Mouse (Mus musculus): ENCODE measurements at regions not wholly inside any gene's neighbourhood (a gene's known extent, or its start where the extent isn't known, plus 50 kb on each side); places are given as distances from the start of the nearest gene placed in this dataset.

DNA sequence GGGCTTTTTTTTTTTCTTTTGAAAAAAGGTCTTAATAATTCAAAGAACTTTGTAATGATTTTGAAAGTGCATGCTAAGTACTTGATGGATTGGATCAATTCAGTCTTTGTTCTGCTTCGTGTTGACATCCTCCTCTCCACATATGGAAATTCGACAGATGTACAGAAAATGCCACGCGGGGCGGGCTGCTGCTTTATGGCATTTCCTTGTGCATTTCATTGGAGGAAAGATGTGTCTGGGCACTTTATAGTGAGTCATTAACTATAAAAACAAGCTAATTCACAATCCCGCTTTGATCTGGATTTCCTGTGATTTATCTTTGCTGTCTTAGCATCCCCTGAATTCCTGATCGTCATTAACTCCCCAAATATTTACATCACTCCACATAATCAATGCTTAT lies 173.5 kb upstream of the Nr5a2 start:
- in situ Hi-C loops (cut with MboI): no loop called here

DNA sequence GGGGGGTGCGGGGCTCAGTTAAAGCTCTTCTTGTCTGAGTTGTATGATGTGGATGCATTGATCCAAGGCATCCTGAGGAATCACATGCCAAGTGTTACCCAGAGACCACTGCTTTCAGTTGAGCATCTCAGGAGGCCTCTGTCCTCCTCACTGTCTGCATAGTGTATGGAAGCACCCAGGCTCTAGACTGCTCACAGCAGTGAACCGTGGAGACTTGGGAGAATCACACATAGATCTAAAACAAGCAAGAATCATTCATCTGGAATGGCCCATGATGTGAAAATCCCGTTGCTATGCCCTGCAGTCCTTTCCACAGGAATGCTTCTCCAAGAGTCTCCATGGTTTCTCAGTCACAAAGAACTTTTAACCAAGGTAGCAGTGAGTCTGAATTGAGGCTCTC lies 170.0 kb upstream of the Nr5a2 start:
- in situ Hi-C loops (cut with MboI): no loop called here

DNA sequence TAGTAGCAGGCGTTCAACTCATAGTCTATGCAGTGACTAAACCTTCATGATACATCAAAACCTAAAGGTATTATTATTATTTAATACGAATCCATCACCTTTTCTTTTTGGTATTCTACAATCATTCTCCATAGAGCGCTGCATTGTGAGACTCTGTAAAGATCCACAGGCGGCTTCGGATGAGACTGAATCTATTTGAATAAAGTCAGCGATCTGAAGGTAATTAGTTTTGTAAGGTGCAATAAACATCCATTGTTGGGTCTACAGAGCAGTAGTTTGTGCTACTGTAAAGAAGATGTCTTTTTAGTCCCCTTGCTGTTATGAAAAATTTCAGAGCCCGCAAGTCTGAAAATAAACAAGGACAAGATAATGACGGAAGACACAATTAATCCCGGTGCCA lies 168.9 kb upstream of the Nr5a2 start:
- in situ Hi-C loops (cut with MboI): no loop called here

DNA sequence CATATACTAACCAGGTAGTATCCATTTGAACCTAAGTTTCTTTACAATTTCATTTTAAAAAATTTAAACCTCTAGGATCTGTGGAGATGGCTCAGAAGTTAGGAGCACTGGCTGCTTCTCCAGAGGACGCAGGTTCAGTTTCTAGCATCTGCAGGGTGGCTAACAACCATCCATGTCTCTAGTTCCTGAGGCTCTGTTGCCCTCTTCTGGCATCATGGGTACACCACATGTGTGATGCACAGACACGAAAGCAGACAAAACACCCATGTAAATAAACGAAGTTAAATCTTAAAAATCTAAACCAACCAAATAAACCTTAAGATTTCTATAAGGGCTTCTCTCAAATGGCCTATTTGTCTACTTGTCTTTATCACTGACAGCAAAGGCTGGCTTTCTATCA lies 157.6 kb upstream of the Nr5a2 start:
- in situ Hi-C loops (cut with MboI): no loop called here

DNA sequence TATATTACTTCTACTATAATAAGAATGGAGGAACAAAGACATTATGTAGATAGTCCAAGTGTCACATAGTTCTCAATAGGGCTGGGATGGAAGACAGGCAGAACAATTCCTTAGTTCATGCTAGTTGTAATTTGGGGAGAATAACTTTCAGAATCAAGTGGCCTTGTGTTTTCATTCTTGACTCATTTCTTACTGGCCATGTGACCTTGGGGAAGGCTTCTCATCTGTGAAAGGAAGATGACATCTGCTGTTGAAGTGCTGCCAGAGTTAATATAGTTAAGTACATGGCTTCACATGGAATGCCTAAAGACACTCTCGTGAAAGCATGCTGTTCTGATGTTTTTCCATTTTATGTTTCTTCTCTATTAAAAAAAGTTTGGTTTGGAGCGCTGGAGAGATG lies 146.2 kb upstream of the Nr5a2 start:
- in situ Hi-C loops (cut with MboI): no loop called here

DNA sequence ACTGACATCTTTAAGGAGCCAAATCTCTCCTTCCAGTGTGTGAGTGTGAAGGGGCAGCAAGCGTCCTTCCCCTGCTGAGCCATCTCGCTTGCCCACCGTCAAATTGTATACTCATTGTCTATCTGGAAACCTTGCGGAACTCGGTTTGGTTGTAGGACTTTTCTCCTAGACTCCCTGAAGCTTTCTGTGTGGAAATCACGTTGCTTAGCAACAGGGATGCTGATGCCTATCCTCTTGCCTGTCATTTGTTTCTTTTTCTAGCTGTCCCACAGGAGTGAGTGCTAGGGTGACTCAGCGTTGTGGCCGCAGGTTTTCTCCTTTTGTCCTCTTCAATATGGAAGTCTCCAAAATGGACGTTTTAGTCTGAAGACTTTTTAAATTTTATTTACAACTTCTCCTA lies 131.5 kb upstream of the Nr5a2 start:
- in situ Hi-C loops (cut with MboI): no loop called here

DNA sequence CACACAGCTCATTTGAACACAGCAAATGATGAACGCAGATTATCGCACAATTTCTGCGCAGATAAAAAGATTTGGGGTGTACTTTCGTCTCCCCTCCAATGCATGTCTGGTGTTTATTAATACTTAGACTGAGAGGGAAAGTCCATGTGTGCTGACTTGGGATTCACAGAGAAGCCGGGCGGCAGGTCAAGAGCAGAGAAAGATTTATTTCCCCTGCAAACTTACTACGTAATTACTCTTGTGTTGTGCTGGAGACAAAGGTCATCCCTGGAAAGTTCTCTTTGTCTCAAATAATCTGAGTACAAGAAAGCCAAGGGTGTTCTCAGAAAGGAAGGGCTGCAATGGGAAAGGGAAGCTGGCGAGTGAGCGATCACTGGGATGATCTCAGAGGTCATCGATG lies 127.9 kb upstream of the Nr5a2 start:
- in situ Hi-C loops (cut with MboI): no loop called here

DNA sequence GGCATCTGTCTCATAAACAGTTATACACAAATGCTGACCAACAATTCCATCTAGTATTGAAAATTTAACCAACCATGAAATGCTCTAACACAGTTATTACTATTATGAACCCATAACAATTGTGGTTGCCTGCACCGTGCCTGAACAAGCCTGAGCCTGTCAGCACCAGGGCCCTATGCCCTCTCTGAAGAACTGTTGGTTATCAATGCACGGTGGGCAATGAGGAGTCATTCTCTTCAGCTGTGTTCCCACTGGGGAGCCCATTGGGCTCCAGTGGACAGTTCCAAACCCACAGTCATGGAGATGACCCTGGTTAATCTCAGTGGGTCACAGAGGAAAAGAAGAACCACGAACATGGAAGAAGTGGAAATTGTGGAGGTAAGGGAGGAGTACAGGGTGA lies 126.5 kb upstream of the Nr5a2 start:
- in situ Hi-C loops (cut with MboI): no loop called here

DNA sequence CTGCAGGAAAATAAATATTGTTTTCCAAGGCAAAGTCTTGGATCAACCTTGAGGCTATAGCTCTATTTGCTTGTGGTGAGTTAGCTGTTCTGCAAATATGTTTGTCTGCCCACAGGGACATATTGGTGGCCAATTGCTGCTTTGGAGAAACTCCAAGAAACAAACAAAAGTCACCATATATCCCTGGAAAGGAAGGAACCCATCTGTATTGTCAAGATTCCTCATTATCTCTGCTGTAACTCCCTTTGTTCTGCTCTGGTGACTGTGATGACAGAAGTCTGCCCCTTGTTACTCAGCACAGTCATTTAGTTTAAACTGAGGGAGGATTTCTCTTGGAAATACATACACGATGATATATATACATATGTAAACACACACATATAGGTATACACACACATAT lies 123.3 kb upstream of the Nr5a2 start:
- in situ Hi-C loops (cut with MboI): no loop called here

DNA sequence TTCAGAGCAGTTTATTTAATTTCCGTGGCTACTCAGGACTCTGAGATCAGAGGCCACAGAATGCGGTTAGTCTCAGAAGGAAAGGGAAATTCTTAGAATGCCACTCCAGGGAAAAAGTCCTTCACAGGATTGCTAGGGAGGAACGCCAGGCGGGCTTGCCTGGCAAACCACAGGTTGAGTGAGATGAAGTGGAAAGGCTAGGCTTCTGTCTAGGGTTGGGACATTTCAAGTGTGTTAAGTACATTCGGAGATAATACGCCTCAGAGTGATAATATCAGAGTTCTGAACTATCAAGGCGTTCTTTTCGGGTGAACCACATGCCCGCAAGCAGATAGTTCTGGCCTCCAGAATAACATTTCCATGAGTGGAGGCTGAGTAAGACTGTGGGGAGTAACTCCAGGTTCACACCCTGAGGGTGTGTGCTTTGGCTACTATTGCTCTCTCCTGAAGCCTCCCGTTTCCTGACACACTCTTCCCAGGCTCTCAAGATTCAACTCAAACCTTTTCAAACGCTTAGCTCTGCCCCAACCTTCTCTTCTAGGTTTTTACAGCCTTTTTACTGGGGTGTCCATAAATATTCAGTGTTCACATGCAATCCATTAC lies 119.3 kb upstream of the Nr5a2 start:
- in situ Hi-C loops (cut with MboI): no loop called here

DNA sequence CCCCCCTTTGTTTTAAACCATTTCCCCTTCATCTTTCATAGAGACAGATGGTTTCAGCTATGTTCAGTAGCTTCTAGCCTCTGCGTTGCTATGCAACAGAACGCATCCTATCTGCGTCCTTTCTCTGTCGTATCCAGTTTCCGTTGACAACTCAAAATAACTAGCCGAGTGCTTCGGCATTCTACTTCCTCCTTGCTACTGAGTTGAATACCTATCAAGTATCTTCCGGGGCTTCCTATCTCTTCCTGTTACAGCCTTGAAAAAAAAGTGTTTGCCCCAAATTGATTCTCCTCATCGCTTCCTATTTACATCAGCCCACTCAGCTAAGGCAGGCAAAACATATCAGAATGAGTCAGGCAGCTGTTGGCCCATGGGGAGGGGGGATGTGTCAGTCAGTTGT lies 114.5 kb upstream of the Nr5a2 start:
- in situ Hi-C loops (cut with MboI): no loop called here

DNA sequence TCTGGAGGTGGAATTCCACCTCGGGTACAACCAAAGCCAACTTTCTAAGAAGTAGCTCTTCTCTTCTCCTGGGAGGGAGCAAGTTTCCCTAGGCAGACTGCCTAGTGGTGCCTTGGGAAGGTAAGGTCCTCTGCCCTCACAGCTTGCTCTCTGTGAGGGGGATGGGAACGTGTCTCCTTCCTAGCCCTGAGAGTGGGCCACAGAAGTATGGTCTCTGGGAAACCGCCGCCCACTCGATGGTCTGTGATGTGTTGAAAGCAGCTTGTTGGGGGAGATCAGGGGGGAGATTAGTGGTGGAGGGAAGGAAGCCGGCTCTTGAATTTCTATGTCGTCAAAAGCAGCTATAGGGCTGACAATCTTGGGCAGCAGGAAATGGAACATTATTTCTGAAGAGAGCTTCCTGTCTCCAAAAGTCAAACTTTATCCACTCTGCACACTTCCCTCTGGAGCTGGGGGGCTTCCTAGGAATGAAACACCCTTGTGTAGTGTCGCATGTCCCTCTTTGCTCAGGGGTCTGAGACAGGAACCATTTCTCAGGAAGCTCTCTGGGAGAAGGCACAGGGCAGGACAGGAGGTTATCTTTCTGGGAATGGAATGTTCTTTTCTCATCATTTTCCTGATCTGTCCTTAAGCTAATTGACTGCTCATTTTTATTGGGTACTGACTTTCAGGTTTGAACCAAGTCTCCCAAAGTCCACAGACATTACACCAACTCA lies 113.8 kb upstream of the Nr5a2 start:
- in situ Hi-C loops (cut with MboI): no loop called here

DNA sequence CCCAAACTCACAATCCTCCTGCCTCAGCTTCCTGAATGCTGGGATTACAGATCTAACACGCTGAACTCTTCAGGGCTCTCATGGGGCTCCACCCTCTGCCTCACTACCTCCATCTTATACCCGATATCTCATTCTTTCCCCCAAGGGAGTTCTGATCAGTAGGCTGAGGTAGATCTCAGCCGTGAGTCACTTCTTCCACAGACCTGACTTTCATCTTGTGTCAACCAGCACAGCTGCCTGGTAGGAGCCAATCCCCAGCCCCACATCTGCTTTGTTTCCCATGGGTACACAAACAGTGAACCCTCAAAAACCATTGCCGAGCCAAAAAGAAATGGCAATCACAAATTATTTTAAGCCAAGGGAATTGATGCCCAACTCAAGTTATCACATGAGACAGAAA lies 100.7 kb upstream of the Nr5a2 start:
- in situ Hi-C loops (cut with MboI): no loop called here

DNA sequence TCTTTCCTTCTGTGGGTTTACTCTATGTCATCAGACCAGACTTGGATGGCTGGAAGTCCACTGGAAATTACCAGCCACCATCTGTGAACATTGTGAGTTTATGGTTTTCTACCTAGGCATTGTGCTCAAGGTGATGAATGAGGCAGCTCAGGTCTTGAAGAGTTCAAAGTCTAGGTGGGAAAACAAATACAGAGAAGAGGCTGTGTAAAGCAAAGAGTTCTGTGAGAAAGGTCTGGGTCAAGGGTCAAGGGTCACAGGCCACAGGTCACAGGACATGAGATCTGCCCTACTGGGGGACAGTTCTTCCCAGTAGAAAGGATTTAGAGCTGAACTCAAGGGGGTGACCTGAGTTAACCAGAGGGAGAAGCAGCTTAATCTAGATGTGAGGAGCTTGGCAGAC lies 92.9 kb upstream of the Nr5a2 start:
- in situ Hi-C loops (cut with MboI): no loop called here

DNA sequence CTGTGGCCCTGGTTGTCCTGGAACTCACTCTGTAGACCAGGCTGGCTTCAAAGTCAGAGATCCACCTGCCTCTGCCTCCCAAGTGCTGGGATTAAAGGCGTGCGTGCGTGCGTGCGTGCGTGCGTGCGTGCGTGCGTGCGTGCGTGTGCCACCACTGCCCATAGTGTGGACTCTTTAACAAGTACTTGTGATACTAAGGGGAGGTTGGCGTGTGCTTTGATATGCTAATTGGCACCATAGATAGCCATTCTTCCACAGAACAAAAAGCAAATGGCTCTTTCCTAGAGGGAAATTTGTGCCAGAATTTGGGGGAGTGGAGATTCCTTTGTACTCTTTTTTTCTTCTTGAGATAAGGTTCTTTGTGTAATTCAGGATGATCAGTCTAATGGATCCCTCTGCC lies 91.3 kb upstream of the Nr5a2 start:
- in situ Hi-C loops (cut with MboI): no loop called here

DNA sequence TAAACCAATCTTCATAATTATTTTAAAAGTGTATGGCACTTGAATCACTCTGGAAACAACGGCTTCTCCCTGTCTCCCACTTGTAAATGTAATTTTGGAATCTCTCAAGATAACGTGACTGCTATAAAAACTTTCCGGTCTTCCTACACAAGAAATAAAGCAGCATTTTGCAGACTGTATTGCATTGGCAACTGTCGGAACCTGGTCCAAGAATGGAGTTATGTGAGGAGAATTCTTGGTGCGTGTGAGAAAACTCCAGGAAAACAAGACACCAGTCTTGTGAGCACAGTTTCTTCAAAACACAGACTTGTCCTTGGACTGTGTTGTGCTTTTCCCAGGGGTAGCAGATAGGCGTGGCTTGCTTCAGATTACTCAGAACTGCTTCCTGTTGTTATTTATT lies 83.8 kb upstream of the Nr5a2 start:
- in situ Hi-C loops (cut with MboI): no loop called here

DNA sequence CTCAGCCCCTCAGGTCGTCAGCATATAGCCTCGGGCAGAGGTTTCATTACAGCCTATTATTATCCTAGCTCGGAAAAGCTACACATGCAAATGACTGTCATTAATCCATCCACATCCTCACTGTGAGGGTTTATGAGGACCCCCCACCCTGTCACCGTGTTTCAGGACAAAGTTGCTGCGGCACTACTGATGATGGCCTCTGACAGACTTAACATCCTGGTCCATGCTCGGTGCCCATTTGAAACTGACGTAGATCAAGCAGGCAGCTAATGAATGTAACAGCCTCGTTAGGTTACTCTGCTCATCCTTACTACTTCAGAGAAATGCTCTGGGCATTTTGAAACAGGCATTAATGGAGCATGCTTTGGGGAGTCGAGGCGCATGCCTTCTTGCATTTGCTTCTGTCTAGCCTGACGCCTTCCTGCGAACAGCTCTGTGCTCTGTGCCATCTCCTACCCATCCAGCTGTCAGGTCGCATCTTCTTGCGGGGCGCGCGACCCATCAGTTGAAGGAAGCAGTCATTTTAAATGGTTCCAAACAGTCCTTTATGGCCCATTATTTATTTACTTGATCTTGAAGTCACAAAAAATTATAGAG lies 82.3 kb upstream of the Nr5a2 start:
- in situ Hi-C loops (cut with MboI): no loop called here

DNA sequence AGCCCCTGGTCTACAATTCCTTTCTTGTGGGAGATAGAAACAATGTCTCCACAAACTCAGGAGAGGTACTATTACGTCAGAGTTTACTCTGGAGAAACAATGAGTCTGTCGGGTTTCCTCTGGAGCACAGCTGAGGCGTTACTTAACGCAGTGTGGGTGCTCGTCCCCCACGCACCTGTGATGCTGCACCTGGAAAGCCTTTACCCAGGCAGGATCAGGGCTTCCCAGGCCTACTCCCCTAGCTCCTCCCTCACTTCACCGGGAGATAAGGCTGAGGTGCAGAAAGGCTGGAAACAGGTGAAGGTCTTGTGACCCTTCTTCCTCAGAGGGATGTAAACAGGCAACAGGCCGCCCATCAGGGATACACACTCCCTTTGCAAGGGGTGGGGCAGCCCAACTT lies 80.7 kb upstream of the Nr5a2 start:
- in situ Hi-C loops (cut with MboI): no loop called here

DNA sequence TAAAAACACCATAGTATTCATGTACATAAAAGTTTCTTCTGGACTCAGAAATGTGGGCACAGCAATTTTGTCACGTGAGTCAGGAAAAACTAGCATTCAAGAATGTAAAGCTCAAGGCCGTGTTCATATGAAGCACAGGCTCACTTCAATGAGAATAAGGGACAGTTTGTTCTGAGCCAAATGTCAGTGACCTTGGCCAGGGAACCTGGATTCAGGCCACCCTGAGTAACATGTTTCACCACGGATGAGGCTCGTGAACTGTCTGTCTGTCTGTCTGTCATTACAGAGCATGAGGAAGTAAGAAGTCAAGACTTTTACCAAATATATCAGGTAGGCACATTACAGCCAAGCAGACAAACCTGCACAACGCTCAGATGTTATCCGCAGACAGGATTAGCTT lies 74.3 kb upstream of the Nr5a2 start:
- in situ Hi-C loops (cut with MboI): no loop called here

DNA sequence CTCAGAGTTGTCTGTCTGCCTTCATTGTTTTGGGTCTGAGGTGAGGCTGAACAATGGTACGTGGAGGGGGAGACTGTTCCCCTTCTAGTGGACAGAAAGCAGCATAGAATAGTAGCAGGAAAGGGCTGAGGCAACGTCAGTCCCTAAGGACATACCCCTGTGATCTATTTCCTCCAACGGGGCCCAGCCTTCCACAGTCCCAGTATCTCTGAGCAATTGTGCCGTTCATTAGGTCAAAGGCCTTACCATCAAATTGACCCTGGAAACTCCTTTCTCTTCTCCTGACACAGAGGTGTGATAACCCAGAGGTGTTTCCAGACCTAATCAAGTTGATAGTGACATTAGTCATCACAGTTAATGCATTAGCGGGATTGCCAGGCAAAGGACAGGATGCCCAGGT lies 73.4 kb upstream of the Nr5a2 start:
- in situ Hi-C loops (cut with MboI): no loop called here

DNA sequence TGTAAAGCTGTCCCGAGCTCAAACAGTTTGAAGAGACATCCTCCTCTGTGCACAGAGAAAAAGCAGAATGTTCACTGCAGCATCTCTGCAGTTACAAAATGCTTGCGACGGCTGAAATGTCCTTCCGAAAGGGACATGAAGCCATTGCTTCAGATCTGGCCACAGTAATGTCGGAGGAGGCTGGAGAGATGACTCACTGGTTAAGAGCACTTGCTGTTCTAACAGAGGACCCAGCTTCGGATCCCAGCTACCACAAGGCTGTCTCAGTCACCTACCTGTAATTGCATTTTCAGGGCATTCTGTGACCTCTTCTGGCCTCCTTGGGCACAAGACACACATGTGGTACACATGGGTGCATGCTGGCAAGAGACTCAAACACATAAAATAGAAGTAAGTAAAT lies 63.5 kb upstream of the Nr5a2 start:
- in situ Hi-C loops (cut with MboI): no loop called here

DNA sequence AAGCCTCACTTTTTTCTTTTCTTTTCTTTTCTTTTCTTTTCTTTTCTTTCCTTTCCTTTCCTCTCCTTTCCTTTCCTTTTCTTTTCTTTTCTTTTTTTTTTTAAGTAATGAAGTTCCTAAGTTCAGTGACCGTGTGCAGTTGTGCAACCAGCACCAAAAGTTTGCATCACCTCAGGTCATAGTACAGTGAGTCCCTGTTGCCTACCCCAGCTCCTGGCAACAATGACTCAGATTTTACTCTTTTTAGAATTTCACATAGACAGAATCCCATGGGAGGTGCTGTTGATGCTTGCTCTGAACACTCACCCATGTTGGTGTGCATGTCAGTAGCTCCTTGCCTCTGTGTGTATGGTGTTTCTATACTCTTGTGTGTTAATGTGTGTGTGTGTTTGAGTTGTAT lies 60.3 kb upstream of the Nr5a2 start:
- in situ Hi-C loops (cut with MboI): no loop called here

DNA sequence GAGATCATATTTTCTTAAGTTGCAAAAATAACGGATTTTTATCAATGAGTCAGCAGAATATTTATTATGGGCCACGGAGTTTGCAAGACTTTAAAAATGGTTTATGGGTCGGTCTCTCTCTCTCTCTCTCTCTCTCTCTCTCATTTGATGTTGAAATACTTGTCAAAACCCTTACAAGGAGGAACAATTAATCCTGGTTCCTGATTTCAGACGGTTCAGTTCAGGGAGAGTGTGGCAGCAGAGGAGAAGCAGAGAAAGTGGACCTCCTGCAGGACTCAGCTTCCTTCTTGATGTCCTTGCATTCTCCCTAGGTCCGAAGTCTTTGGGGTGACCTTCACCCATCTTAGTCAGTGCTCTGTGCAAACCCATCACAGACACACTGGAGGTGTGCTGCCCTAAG lies 57.4 kb upstream of the Nr5a2 start:
- in situ Hi-C loops (cut with MboI): no loop called here

All from mature B cell (primary cell).